Mouse (Mus musculus) left cerebral cortex, adult 8-10 months (tissue): Measurements from ENCODE around the gene Gstp2. TPM values are rescaled to one million over a fixed set of nuclear protein-coding genes. Genes with fewer than 3 reads are reported as not detected.

Source experiments
- DNase-seq, 2 experiments: peaks; one replicate each; pipeline ENCODE4 v3.0.0; 2022; ENCODE audit warnings: low spot score in 2 of 2
- total RNA-seq, 4 experiments: library from RNA; stranded (reverse); gene quantifications; 2 replicates each; pipeline ENCODE4 v1.2.4; 2022

Gene Gstp2
- total RNA-seq, 4 experiments from 2014 or later, result 43.0 to 73.3 (median 55.7) TPM

DNA sequence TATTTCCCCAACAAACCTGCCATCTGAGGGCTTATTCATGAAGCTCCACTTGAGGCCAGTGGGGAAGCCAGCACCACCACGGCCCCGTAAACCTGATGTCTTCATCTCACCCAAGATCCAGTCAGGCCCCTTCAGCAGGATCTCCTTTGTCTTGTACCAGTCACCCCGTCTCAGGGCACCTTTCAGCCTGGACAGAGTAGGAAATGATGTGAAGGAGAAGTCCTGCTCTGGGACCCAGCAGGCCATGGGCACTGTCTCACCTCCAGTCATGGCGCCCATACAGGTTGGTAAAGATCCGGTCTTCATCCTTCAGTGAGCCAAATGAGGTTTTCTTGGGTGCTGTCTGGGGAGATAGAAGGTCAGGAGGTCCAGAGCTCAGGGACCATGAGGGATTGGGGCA, 34.7 kb downstream of the Gstp2 start:
- no peak for DNase-seq

DNA sequence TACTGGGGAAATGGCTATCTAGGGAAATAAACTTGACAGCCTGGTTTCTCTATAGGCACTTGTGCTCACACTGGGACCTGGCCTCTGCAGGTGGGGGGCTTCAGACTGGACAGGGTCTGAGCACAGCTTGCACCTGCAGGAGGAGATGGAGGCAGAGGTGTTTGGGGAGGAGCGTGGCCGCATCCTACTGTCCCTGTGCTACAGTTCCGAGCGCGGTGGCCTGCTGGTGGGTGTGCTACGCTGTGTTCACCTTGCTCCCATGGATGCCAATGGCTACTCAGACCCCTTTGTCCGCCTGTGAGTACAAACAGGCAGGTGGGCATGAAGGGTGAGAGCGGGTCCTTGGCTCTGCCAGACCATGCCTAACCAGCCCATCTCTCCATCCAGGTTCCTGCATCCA, 39.9 kb downstream of the Gstp2 start:
- DNase-seq, result no peak

DNA sequence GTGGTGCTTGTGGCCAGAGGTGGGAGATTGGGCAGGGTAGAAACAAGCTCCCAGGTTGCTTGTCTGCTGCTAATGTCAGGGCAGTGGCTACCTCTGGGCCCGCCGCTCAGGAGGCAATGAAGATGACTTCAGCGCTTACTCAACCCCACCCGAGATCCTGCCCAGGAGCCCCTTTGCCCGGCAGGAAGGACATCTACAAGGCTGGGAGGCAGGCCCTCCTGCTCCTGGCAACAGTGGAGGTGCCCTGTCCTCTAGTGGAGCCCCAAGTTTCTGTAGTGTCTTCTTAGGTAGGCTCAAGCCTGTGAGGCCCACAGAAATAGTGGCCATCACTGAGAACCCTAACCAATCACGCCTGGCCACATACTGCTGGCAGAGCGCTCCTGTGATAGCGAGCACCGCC, 40.7 kb downstream of the Gstp2 start:
- no peak for DNase-seq

DNA sequence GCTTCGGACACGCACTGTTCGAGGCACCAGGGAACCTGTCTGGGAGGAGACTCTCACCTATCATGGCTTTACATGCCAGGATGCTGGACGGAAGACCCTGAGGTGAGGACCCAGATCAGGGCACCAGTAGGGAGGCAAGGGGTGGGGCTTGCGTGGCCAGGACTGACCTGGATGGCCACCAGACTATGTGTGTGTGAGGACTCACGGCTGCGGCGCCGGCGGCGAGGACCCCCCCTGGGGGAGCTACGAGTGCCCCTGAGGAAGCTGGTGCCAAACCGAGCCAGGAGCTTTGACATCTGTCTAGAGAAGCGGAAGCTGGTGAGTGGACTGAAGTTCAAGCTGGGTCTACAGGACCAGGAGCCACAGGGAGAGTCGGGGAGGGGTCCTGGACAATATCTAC, 41.5 kb downstream of the Gstp2 start:
- no peak for DNase-seq

DNA sequence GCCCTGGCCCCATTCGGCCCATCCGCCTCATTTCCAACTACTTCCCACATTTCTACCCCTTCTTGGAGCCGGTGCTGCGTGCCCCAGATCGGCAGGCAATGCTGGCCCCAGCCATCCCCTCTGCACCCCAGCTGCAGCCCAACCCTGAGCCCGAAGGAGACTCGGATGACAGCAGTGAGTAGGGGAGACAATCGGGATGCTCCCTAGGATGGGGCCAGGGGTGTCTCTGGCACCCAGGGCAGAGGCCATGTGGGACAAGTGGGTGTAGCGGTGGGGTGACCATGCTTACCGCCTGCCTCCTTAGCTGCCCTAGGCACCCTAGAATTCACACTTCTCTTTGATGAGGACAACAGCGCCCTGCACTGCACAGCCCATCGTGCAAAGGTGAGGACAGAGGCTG, 42.2 kb downstream of the Gstp2 start:
- no peak for DNase-seq

DNA sequence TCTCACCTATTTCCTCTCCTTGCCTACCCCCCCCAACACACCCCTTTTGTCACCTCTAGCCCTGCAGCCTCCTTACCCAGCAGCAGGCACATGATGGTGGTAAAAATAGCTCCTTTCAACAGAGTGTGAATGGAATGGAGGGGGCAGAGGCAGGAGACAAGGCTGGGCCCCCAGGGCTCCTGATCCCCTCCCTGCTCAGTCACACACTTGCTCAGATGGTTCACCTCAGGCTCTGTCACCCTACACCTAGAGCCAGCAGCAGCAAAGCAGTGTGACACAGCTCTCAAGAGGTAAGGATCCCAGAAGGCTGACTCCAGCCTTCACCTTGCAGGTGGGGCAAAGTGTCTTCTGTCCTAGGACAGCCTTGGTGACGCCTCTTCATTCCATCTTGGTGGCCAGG, 42.7 kb downstream of the Gstp2 start, which contains the start of gene Doc2g:
Doc2g (plus strand) TSS at position 202 of the 400 bp plus-strand sequence.
- DNase-seq, result no peak

DNA sequence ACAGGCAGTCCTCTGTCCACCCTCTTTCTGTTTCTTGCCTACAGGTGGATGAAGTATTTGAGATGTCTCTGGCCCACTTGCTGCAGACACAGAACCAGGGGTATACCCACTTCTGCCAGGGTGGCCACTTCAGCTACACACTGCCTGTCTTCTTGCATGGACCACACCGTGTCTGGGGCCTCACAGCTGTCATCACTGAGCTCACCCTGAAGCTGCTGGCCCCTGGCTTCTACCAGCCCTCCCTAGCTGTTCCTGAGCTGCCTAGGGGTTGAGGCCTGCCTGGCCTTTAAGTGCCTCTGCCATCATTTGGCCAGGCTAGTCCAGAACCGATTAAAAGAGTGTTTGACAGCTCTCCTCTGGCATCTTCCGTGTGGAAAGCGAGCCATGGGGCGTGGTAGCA, 44.1 kb downstream of the Gstp2 start:
- DNase-seq, result no peak

DNA sequence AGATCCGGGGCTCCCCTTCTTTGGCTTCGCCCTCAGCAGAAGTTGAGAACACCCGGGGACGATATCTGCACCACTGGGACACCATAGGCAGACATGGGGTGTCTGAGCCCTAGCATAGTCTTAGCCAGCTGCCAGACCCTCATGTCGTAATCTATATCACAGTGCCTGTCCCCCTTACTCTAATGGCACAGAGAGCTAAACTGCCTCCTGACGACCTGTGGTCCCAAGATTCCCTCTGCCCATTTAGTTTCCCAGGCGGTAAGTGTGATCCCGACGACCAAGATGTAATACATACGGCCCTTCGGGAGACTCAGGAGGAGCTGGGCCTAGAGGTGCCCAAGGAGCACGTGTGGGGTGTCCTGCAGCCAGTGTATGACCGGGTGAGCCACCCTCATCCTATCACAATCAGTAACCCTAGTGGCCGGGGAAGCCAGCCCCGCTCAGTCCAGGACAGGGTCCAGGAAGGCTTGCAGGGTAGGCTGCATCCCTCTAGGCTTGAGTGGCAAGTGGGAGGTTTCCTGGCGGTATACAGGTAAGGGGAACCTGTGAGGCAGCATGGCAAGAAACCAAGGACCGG, 44.8 kb downstream of the Gstp2 start:
- no peak for DNase-seq

DNA sequence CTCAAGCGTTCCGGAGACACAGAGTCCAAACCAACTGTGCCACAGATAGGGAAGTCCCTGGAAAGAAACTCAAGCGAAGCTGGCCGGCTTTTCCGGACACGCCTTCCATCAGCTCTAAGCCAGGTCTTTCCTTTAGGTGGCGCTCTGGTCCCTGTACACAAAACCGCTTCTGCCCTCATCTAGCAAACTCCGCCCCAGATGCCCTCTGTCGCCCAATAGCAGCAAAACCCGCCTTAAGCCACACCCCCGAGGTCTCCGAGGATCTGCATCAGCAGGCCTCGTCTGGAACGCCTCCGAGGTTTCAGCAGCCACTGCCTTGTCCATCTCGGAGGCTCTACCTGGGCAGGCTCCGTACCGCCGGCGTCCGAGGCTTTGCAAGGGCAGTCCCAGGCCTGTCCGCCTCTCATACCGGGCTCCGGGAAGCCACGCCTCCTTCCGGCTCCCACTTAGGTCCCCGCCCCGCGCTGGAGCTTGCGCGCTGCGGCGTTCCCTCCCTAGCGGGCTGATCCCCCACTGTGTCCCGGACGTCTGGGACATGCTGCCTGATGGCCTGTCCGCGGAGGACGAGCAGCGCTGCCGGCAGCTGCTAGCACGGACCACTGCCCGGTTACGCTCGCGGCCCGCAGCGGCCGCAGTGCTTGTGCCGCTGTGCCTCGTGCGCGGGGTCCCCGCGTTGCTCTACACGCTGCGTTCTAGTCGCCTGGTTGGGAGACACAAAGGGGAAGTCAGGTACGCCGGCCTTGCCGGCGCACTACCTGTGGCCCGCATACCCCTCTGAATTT, 45.5 kb downstream of the Gstp2 start, which contains the start of the genes Nudt8 and Gm49405:
Nudt8 (plus strand) TSS at position 462 of the 782 bp plus-strand sequence.
Gm49405 (plus strand) TSS at position 508 of the 782 bp plus-strand sequence.
- DNase-seq, result peak; percentile 93 to 95

DNA sequence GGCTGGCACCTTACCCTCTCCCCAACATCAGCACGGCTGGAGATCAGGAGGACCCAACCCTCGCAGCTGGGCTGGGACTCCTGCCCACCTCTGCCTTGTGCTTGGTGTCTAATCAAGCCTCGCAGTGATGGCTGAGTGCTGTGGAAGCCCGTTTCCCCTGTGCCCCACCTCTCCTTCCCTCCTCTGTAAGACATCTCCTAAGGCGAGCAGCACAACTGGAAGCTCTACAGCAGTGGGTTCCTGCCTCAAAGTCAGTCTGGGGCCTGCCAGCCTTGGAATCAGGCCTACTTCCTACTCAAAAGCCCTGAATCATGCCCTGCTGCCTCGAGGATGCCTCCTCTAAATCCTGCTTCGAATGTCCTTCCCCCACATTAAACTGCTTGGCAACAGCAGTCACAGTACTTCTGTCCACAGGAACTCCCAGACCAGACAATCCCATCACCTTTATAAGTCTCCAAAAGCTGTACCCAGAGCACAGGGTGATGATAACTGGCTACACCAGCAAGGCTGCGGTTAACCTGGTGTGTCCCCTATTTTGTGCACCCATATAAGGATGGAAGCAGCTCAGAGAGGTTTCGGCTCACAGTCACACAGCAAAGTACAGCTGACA, 46.6 kb downstream of the Gstp2 start:
- DNase-seq, result no peak

DNA sequence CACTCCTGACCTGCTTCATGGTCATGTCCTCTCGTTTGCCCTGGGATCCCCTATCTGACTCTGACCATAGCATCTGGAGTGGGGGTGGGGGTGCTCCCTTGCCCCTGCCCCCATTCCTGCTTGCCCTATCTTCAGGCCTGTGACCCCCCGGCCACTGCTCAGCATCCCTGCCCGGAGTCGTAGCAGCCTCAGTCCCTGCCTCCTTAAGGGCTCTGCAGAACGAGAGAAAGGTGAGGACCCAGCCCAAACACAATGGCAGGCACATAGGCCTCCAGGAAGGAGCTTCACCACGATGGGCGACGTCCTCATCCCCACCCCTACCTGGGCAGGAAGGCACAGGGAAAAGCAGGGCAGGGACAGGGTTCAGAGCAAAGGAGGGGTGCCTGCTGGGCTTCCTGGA, 47.5 kb downstream of the Gstp2 start:
- no peak for DNase-seq

DNA sequence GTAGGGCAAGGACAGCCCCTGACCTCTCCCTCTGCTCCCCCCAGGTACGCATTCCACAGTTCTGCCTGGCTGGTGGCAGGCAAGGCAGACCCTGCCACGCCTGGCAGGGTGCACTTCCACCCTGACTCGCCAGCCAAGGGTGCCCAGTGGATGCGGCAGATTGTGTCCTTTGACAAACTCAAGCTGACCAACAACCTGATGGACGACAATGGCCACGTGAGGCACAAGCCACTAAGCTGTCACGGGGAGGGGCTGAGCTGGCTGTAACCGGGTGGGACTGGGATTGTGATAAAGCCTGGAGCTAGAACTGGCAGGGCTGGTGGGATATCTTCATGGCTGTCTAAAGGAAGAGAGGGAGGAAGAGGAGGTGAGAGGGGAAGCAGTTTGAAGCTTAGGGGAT, 48.6 kb downstream of the Gstp2 start:
- DNase-seq, result no peak

DNA sequence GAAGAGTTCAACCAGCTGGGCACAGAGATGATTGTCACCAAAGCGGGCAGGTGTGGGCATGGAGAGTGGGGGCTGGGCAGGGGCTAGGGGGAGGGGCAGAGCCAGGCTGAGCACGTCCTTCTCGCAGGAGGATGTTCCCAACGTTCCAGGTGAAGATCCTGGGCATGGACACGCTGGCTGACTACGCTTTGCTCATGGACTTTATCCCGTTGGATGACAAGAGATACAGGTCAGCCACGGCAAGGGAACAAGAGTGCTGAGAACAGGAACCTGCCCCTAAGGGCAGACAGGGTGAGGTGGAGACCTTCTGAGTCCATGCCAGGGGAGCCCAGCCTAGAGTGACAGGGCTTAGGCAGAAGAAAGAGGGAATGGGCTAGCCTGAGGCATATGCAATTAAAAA, 49.1 kb downstream of the Gstp2 start:
- DNase-seq, result no peak

DNA sequence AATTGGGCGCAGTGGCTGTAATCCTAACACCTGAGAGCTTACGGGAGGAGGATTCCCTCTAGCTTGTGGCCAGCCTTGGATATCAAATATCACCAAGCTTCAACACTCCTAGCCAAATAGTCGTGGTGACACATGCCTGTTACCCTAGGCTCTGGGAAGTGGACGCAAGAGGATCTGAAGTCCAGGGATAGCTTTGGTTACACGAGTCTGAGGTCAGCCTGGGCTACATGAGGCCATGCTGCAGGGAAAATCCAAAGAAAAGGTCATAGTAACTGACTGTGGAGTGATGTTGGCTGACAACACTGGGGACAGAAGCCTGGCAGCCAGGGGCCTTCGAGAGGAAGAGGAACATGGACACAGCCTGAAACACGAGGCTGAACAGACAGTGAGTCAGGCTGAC, 49.7 kb downstream of the Gstp2 start:
- DNase-seq, result no peak

DNA sequence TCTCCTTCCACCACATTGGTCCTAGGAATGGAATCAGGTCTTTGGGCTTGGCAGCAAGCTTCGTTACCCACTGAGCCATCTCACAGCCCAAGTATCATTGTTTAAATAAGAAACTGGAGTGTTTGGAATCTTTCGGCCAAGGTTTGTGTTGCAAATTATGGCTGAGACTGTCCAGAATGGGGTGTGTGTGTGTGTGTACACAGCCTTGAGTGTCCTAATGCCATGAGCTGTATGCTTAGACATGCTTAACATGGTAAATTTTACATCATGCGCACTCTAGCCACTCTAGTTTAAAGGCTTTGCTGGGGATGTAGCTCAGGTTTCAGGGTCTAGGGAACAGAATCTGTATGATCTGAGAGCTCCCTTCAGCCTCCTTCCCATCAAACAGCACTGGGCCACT, 50.3 kb downstream of the Gstp2 start:
- DNase-seq, result no peak

DNA sequence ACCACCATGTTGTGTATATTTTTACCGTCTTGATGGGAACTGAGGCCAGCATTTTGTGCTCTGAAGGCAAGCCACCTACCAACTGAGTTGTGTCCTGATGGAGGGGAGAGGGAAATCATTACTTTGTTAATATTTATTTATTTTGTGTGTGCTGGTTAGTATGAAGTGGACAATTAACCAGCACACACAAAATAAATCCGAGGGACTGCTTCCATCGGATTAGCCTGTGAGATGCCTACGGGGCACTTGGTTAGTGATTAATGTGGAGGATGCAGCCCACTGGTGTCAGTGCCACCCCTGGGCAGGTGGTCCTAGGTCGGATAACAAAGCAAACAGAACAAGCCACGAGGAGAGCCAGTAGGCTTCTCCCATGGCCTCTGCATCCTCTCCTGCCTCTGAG, 50.9 kb downstream of the Gstp2 start:
- no peak for DNase-seq

DNA sequence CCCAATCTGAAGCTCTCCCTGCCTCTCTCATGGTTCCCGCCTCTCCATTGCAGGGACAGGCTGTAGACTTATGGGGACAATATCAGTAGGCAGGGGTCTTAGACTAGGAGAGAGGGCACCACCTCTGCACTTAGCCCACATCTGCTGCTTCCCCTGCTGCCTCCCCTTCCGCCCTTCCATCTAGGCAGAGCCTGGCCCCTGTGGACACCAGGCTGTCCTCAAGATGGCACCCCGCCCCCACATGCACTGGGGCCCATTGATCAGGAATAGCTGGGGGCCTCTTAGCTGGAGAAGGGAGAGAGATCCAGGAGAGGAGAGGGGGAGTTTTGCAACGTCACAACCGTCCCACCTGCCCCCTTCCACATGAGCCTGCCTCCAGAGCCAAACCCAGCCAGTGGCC, 53.4 kb downstream of the Gstp2 start, which contains the start of gene Tbx10:
Tbx10 (plus strand) TSS at position 337 of the 400 bp plus-strand sequence.
- no peak for DNase-seq

DNA sequence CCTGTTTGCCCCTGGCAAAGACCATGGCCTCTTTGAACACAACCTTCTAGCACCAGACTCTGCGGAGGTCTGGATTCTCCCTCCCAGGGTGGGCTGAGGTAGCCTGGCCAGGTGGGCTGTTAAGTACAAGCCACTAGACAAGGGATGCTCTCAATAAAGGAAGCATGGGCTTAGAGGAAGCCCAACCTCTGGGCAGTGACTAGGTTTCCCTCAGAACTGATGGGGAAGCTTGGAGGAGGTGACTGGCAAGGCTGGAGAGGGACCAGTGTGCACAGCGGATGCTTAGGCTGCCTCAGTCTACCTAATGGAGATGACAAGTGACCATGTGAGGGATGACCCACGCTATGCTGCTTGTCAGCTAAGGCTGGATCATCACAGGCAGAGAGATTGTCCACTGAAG, 53.9 kb downstream of the Gstp2 start:
- DNase-seq, result no peak

DNA sequence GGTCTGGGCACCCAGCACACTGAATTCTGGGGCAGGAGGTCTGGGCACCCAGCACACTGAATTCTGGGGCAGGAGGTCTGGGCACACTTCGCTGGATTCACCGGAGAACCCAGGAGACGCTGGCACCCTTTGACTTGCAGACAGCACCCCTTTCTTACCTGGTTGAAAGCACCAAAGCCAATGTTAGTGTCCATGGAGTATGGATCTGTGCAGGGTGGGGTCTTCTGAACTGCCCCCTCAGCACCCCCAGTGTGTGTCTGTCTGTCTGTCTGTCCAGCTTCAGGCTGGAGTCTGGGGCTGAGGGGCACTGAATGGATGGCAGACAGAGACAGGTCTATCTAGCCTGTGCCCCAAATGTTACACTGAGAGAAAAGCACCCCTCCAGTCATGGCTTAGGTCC, 54.3 kb downstream of the Gstp2 start:
- DNase-seq, result no peak

DNA sequence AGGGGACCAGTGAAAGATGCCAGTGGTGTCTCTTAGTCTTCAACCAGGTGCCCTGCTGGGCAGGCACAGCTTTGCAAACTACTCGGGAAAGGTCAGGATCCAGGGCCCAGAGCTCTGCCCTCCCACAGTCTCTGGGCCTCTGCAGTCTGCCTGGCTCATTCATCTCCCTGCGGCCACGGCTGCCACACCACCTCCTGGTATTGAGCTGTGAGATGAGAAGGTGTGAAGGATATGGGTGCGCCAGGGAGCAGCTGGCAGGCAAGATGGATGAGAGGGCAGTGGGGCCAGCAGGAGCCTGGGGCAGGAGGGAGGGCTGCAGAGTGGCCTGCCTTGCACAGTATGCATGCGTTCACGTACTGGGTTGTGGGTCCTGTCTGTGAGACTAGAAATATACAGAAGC, 55.0 kb downstream of the Gstp2 start:
- DNase-seq, result no peak
